Mouse (Mus musculus) thymus, adult 2 months (tissue): ENCODE results near the gene Hfe2. TPM values are rescaled to one million over a fixed set of nuclear protein-coding genes. Genes with fewer than 3 reads are reported as not detected.
"Not testable (repeated sequence)": the region's sequence is repeated elsewhere in the genome, so short reads cannot be mapped to it uniquely, and the experiment has no call there.

Source experiments
- DNase-seq: peaks from one replicate; pipeline ENCODE4 v3.0.0; 2021
- H3K27ac ChIP-seq: fragments of 200-500 bp; 2 replicates; pipeline ENCODE4 v1.5.1; 2012; ENCODE audit warnings: low read length, control low read depth; ENCODE audit not compliant: control insufficient read depth, insufficient read depth
- H3K27me3 ChIP-seq: fragments of 200-500 bp; 2 replicates; pipeline ENCODE4 v1.6.1; 2012; ENCODE audit warnings: mild to moderate bottlenecking, low read length, moderate library complexity, mixed read lengths; ENCODE audit not compliant: control insufficient read depth, insufficient read depth
- H3K36me3 ChIP-seq: fragments of 200-500 bp; 2 replicates; pipeline ENCODE4 v1.6.1; 2012; ENCODE audit warnings: mild to moderate bottlenecking, low read length, moderate library complexity; ENCODE audit not compliant: control insufficient read depth, insufficient read depth
- H3K4me1 ChIP-seq: fragments of 200-500 bp; replicated peaks from 2 replicates; pipeline ENCODE4 v1.6.1; 2012; ENCODE audit warnings: low read length; ENCODE audit not compliant: control insufficient read depth, insufficient read depth
- H3K4me3 ChIP-seq: fragments of 200-500 bp; 2 replicates; pipeline ENCODE4 v1.5.1; 2012; ENCODE audit warnings: mild to moderate bottlenecking, low read length, control low read depth, moderate library complexity; ENCODE audit not compliant: control insufficient read depth, insufficient read depth
- CTCF ChIP-seq: fragments of 200-500 bp; IDR thresholded peaks from 2 replicates; pipeline ENCODE4 v1.5.1; 2012; ENCODE audit warnings: mild to moderate bottlenecking, control low read depth, low read length, moderate library complexity, borderline replicate concordance; ENCODE audit not compliant: control insufficient read depth, poor library complexity, insufficient read depth; ENCODE audit errors: extremely low read depth
- POLR2A ChIP-seq: fragments of 200-500 bp; IDR thresholded peaks from 2 replicates; pipeline ENCODE4 v1.6.1; 2012; ENCODE audit warnings: mild to moderate bottlenecking, low read length, control low read depth, moderate library complexity; ENCODE audit not compliant: control insufficient read depth, poor library complexity, insufficient read depth; ENCODE audit errors: extremely low read depth
- WGBS: fragments of 180-500 bp; shearing (Covaris S2); methylation state at CpG from one replicate; pipeline ENCODE4 v1.1.7; 2018; 5-methylcytosine and 5-hydroxymethylcytosine counted together
- polyA plus RNA-seq: library from polyadenylated mRNA; depleted of rRNA; stranded (reverse); fragments of >200 nt; gene quantifications from 2 replicates; pipeline ENCODE4 v1.2.3, GENCODE M21; 2012

The Hfe2 gene
- polyA plus RNA-seq, 1 experiment = 10.4 TPM

- no peaks in the 10 kb centered on the region for H3K27me3 ChIP-seq
- H3K27ac ChIP-seq = peak overlapping the region; percentile 98
- 5% methylated on average over 26 of the region's 26 CpGs for WGBS
- TF ChIP-seq CTCF (peak; percentile 22; the same call in 1 of the 2 replicates), POLR2A (no peak)
- H3K4me1 ChIP-seq = peaks cover 2% of the 10 kb centered on the region
- peak overlapping the region; percentile 42 for H3K4me3 ChIP-seq
- no peaks in the 10 kb centered on the region for H3K36me3 ChIP-seq
- peak; percentile 57 for DNase-seq
Measured at GRCm38 (mm10) chr3:96487596-96488289, 37.2 kb upstream of the Hfe2 start.

GRCm38 (mm10) chr3:96488290-96488906, 36.6 kb upstream of the Hfe2 start:
- H3K36me3 ChIP-seq, DNase-seq, H3K27me3 ChIP-seq, H3K4me1 ChIP-seq: not testable (repeated sequence)
- peak overlapping the region; percentile 98 for H3K27ac ChIP-seq
- 2% methylated on average over 6 of the region's 55 CpGs for WGBS
- peak overlapping the region; percentile 42 for H3K4me3 ChIP-seq

- DNase-seq, H3K27me3 ChIP-seq, H3K36me3 ChIP-seq, H3K4me1 ChIP-seq: not testable (repeated sequence)
- H3K4me3 ChIP-seq = peak overlapping the region; percentile 50
- H3K27ac ChIP-seq = peak overlapping the region; percentile 93
- 0% methylated on average over 9 of the region's 31 CpGs for WGBS
Measured at GRCm38 (mm10) chr3:96488907-96489629, 35.9 kb upstream of the Hfe2 start.

GRCm38 (mm10) chr3:96489636-96490035, 35.3 kb upstream of the Hfe2 start:
- not testable (repeated sequence) for H3K27me3 ChIP-seq, H3K4me1 ChIP-seq, H3K36me3 ChIP-seq, DNase-seq, H3K4me3 ChIP-seq
- WGBS = 72% methylated on average over 7 of the region's 8 CpGs
- H3K27ac ChIP-seq = peak overlapping the region; percentile 94

- not testable (repeated sequence) for DNase-seq
- 97% methylated on average over 7 of the region's 11 CpGs for WGBS
Measured at GRCm38 (mm10) chr3:96494456-96494855, 30.5 kb upstream of the Hfe2 start.

GRCm38 (mm10) chr3:96494912-96495311, 30.1 kb upstream of the Hfe2 start:
- H3K4me1 ChIP-seq = peaks cover 4% of the 10 kb centered on the region
- H3K27me3 ChIP-seq = no peaks in the 10 kb centered on the region
- TF ChIP-seq CTCF (no peak), POLR2A (no peak)
- H3K27ac ChIP-seq = no peak overlapping the region
- no peaks in the 10 kb centered on the region for H3K36me3 ChIP-seq
- no peak overlapping the region for H3K4me3 ChIP-seq
- 98% methylated on average over 3 of the region's 3 CpGs for WGBS
- no peak for DNase-seq

More at GRCm38 (mm10) chr3:96494456-96494855, 30.5 kb upstream of the Hfe2 start:
- not testable (repeated sequence) for H3K36me3 ChIP-seq, H3K27me3 ChIP-seq, H3K4me3 ChIP-seq, H3K4me1 ChIP-seq, H3K27ac ChIP-seq

- no peak overlapping the region for H3K4me3 ChIP-seq
- peaks cover 4% of the 10 kb centered on the region for H3K4me1 ChIP-seq
- no peak overlapping the region for H3K27ac ChIP-seq
- no peak for DNase-seq
- H3K36me3 ChIP-seq = no peaks in the 10 kb centered on the region
- TF ChIP-seq CTCF = no peak
- no peak for TF ChIP-seq POLR2A
- 100% methylated on average over 1 of the region's 1 CpGs for WGBS
- no peaks in the 10 kb centered on the region for H3K27me3 ChIP-seq
Measured at GRCm38 (mm10) chr3:96495490-96496210, 29.3 kb upstream of the Hfe2 start.
